Mouse (Mus musculus): Measurements from ENCODE around the gene Ormdl3. TPM values are rescaled to one million over a fixed set of nuclear protein-coding genes. Genes with fewer than 3 reads are reported as not detected.

Ormdl3 gene
- polyA plus RNA-seq, 1 experiment from 2014 or later = 24.7 TPM

GRCm38 (mm10) chr11:98595473-98595872 lies 8.3 kb upstream of the Ormdl3 start:
- no peak overlapping the region for H3K4me3 ChIP-seq (ENCODE audit: low read depth, low read length)
- H3K9me3 ChIP-seq (replicated peaks; ENCODE audit: control insufficient read depth, low read length) = no peaks in the 10 kb centered on the region
- no peak overlapping the region for H3K27ac ChIP-seq (ENCODE audit: low read depth, low read length)
- H3K4me2 ChIP-seq (ENCODE audit: low read length) = no peak overlapping the region
- DNase-seq (ENCODE audit: low spot score) (no peak), ATAC-seq (no peak)
- no peaks in the 10 kb centered on the region for H3K4me1 ChIP-seq (ENCODE audit: control insufficient read depth, insufficient read depth, low read length)
- no peaks in the 10 kb centered on the region for H3K36me3 ChIP-seq (ENCODE audit: control insufficient read depth, insufficient read depth, low read length)
- no peaks in the 10 kb centered on the region for H3K27me3 ChIP-seq (replicated peaks; ENCODE audit: control insufficient read depth, insufficient read depth, low read length)
- WGBS = 83% methylated on average over 10 of the region's 10 CpGs
- H3K9ac ChIP-seq (ENCODE audit: low read length) = no peak overlapping the region

- WGBS = 84% methylated on average over 6 of the region's 6 CpGs
- H3K4me3 ChIP-seq (ENCODE audit: low read depth, low read length) = no peak overlapping the region
- no peak overlapping the region for H3K27ac ChIP-seq (ENCODE audit: low read depth, low read length)
- H3K9ac ChIP-seq (ENCODE audit: low read length) = no peak overlapping the region
- ATAC-seq (no peak), DNase-seq (ENCODE audit: low spot score) (no peak)
- no peaks in the 10 kb centered on the region for H3K27me3 ChIP-seq (replicated peaks; ENCODE audit: control insufficient read depth, insufficient read depth, low read length)
- H3K9me3 ChIP-seq (replicated peaks; ENCODE audit: control insufficient read depth, low read length) = no peaks in the 10 kb centered on the region
- H3K4me1 ChIP-seq (ENCODE audit: control insufficient read depth, insufficient read depth, low read length) = no peaks in the 10 kb centered on the region
- H3K4me2 ChIP-seq (ENCODE audit: low read length) = no peak overlapping the region
- no peaks in the 10 kb centered on the region for H3K36me3 ChIP-seq (ENCODE audit: control insufficient read depth, insufficient read depth, low read length)
Observed at GRCm38 (mm10) chr11:98595021-98595420, 7.9 kb upstream of the Ormdl3 start.

- Histone ChIP-seq H3K4me1 (ENCODE audit: control insufficient read depth, insufficient read depth, low read length) (peaks cover 18% of the 10 kb centered on the region), H3K9ac (ENCODE audit: low read length) (no peak overlapping the region), H3K27me3 (replicated peaks; ENCODE audit: control insufficient read depth, insufficient read depth, low read length) (no peaks in the 10 kb centered on the region), H3K4me3 (ENCODE audit: low read depth, low read length) (no peak overlapping the region), H3K27ac (ENCODE audit: low read depth, low read length) (no peak overlapping the region), H3K4me2 (ENCODE audit: low read length) (no peak overlapping the region), H3K36me3 (ENCODE audit: control insufficient read depth, insufficient read depth, low read length) (no peaks in the 10 kb centered on the region), H3K9me3 (replicated peaks; ENCODE audit: control insufficient read depth, low read length) (no peaks in the 10 kb centered on the region)
- ATAC-seq = no peak
- WGBS = 73% methylated on average over 19 of the region's 19 CpGs
- DNase-seq (ENCODE audit: low spot score) = no peak
Observed at GRCm38 (mm10) chr11:98590548-98591445, 3.6 kb upstream of the Ormdl3 start.

GRCm38 (mm10) chr11:98589306-98589705 lies 2.1 kb upstream of the Ormdl3 start:
- no peaks in the 10 kb centered on the region for H3K9me3 ChIP-seq (replicated peaks; ENCODE audit: control insufficient read depth, low read length)

GRCm38 (mm10) chr11:98588833-98589281 lies 1.7 kb upstream of the Ormdl3 start:
- DNase-seq (ENCODE audit: low spot score) = peak; percentile 33
- Histone ChIP-seq H3K27me3 (replicated peaks; ENCODE audit: control insufficient read depth, insufficient read depth, low read length) (no peaks in the 10 kb centered on the region), H3K4me3 (ENCODE audit: low read depth, low read length) (0 out of 2 replicates have a peak overlapping the region, but pooled peaks have one; percentile 17), H3K4me1 (ENCODE audit: control insufficient read depth, insufficient read depth, low read length) (peaks cover 21% of the 10 kb centered on the region), H3K9ac (ENCODE audit: low read length) (no peak overlapping the region), H3K4me2 (ENCODE audit: low read length) (peak overlapping the region; percentile 85; the same call in 1 of the 2 replicates), H3K27ac (ENCODE audit: low read depth, low read length) (no peak overlapping the region), H3K9me3 (replicated peaks; ENCODE audit: control insufficient read depth, low read length) (no peaks in the 10 kb centered on the region), H3K36me3 (ENCODE audit: control insufficient read depth, insufficient read depth, low read length) (no peaks in the 10 kb centered on the region)
- ATAC-seq = no peak
- WGBS = 74% methylated on average over 6 of the region's 6 CpGs

More at GRCm38 (mm10) chr11:98589306-98589705, 2.1 kb upstream of the Ormdl3 start:
- 89% methylated on average over 8 of the region's 8 CpGs for WGBS
- Histone ChIP-seq H3K4me1 (ENCODE audit: control insufficient read depth, insufficient read depth, low read length) (peaks cover 21% of the 10 kb centered on the region), H3K9ac (ENCODE audit: low read length) (no peak overlapping the region), H3K36me3 (ENCODE audit: control insufficient read depth, insufficient read depth, low read length) (no peaks in the 10 kb centered on the region), H3K27ac (ENCODE audit: low read depth, low read length) (no peak overlapping the region), H3K4me2 (ENCODE audit: low read length) (no peak overlapping the region), H3K27me3 (replicated peaks; ENCODE audit: control insufficient read depth, insufficient read depth, low read length) (no peaks in the 10 kb centered on the region), H3K4me3 (ENCODE audit: low read depth, low read length) (no peak overlapping the region)
- ATAC-seq (no peak), DNase-seq (ENCODE audit: low spot score) (no peak)

- H3K4me3 ChIP-seq (ENCODE audit: low read depth, low read length) = peak overlapping the region; percentile 72
- H3K4me2 ChIP-seq (ENCODE audit: low read length) = peak overlapping the region; percentile 85
- H3K9me3 ChIP-seq (replicated peaks; ENCODE audit: control insufficient read depth, low read length) = no peaks in the 10 kb centered on the region
- H3K27ac ChIP-seq (ENCODE audit: low read depth, low read length) = peak overlapping the region; percentile 66
- H3K27me3 ChIP-seq (replicated peaks; ENCODE audit: control insufficient read depth, insufficient read depth, low read length) = no peaks in the 10 kb centered on the region
- peaks cover 21% of the 10 kb centered on the region for H3K4me1 ChIP-seq (ENCODE audit: control insufficient read depth, insufficient read depth, low read length)
- DNase-seq (ENCODE audit: low spot score) = peak; percentile 80
- H3K9ac ChIP-seq (ENCODE audit: low read length) = peak overlapping the region; percentile 87
- WGBS = 4% methylated on average over 20 of the region's 20 CpGs
- H3K36me3 ChIP-seq (ENCODE audit: control insufficient read depth, insufficient read depth, low read length) = peaks cover 7% of the 10 kb centered on the region
- ATAC-seq = peak; percentile 37
Observed at GRCm38 (mm10) chr11:98587684-98588546, 747 bp upstream of the Ormdl3 start.

GRCm38 (mm10) chr11:98586087-98586891 lies 879 bp downstream of the Ormdl3 start:
- Histone ChIP-seq H3K4me3 (ENCODE audit: low read depth, low read length) (peak overlapping the region; percentile 72), H3K9me3 (replicated peaks; ENCODE audit: control insufficient read depth, low read length) (no peaks in the 10 kb centered on the region), H3K4me1 (ENCODE audit: control insufficient read depth, insufficient read depth, low read length) (peaks cover 21% of the 10 kb centered on the region), H3K36me3 (ENCODE audit: control insufficient read depth, insufficient read depth, low read length) (peaks cover 22% of the 10 kb centered on the region), H3K9ac (ENCODE audit: low read length) (peak overlapping the region; percentile 87), H3K27me3 (replicated peaks; ENCODE audit: control insufficient read depth, insufficient read depth, low read length) (no peaks in the 10 kb centered on the region), H3K4me2 (ENCODE audit: low read length) (peak overlapping the region; percentile 85), H3K27ac (ENCODE audit: low read depth, low read length) (peak overlapping the region; percentile 67)
- peak; percentile 47 for ATAC-seq
- peak; percentile 43 for DNase-seq (ENCODE audit: low spot score)
- under 1% methylated on average over 22 of the region's 22 CpGs for WGBS

- Histone ChIP-seq H3K4me2 (ENCODE audit: low read length) (no peak overlapping the region), H3K9ac (ENCODE audit: low read length) (no peak overlapping the region), H3K36me3 (ENCODE audit: control insufficient read depth, insufficient read depth, low read length) (peaks cover 32% of the 10 kb centered on the region), H3K27ac (ENCODE audit: low read depth, low read length) (no peak overlapping the region), H3K4me3 (ENCODE audit: low read depth, low read length) (no peak overlapping the region), H3K27me3 (replicated peaks; ENCODE audit: control insufficient read depth, insufficient read depth, low read length) (no peaks in the 10 kb centered on the region), H3K4me1 (ENCODE audit: control insufficient read depth, insufficient read depth, low read length) (peaks cover 21% of the 10 kb centered on the region), H3K9me3 (replicated peaks; ENCODE audit: control insufficient read depth, low read length) (no peaks in the 10 kb centered on the region)
- no peak for DNase-seq (ENCODE audit: low spot score)
- no peak for ATAC-seq
- WGBS = 96% methylated on average over 6 of the region's 6 CpGs
Observed at GRCm38 (mm10) chr11:98584629-98585177, 2.5 kb downstream of the Ormdl3 start.

Data from forebrain, embryonic 14.5 days (tissue).